Mouse (Mus musculus) lung, embryonic 15.5 days (tissue): ENCODE data around the gene Braf. TPM values are rescaled to one million over a fixed set of nuclear protein-coding genes. Genes with fewer than 3 reads are reported as not detected.
A peak's percentile ranks its signal among the peaks of the same experiment; 100 is the strongest.
"Not testable (repeated sequence)": the region's sequence is repeated elsewhere in the genome, so short reads cannot be mapped to it uniquely, and the experiment has no call there.

Experiments used
- ATAC-seq: fragments of 200-750 bp; cut with Nextera tagmentation; 2 replicates; pipeline ENCODE4 v1.8.0; 2017; ENCODE audit warnings: moderate number of reproducible peaks, borderline replicate concordance; ENCODE audit not compliant: low FRiP score, low TSS enrichment; ENCODE audit errors: extremely low read depth
- H3K27ac ChIP-seq: fragments of 300-500 bp; sonication (generic); 2 replicates; pipeline ENCODE4 v1.5.1; 2015; ENCODE audit warnings: moderate library complexity, mild to moderate bottlenecking, inconsistent platforms
- H3K27me3 ChIP-seq: fragments of 300-500 bp; sonication (generic); 2 replicates; pipeline ENCODE4 v1.6.1; 2015; ENCODE audit warnings: inconsistent platforms
- H3K36me3 ChIP-seq: fragments of 300-500 bp; sonication (generic); 2 replicates; pipeline ENCODE4 v1.6.1; 2015; ENCODE audit warnings: inconsistent platforms
- H3K4me1 ChIP-seq: fragments of 300-500 bp; sonication (generic); 2 replicates; pipeline ENCODE4 v1.6.1; 2015; ENCODE audit warnings: inconsistent platforms
- H3K4me2 ChIP-seq: fragments of 300-500 bp; sonication (generic); 2 replicates; pipeline ENCODE4 v1.6.1; 2015; ENCODE audit warnings: inconsistent platforms, mild to moderate bottlenecking, moderate library complexity
- H3K4me3 ChIP-seq: fragments of 300-500 bp; sonication (generic); 2 replicates; pipeline ENCODE4 v1.5.1; 2015; ENCODE audit warnings: mild to moderate bottlenecking, inconsistent platforms
- H3K9ac ChIP-seq: fragments of 300-500 bp; sonication (generic); 2 replicates; pipeline ENCODE4 v1.6.1; 2015; ENCODE audit warnings: inconsistent platforms
- H3K9me3 ChIP-seq: fragments of 300-500 bp; sonication (generic); 2 replicates; pipeline ENCODE4 v1.6.1; 2016; ENCODE audit warnings: inconsistent platforms
- WGBS: fragments of 180-500 bp; shearing (Covaris S2); methylation state at CpG from one replicate; pipeline ENCODE4 v1.1.7; 2015; 5-methylcytosine and 5-hydroxymethylcytosine counted together
- polyA plus RNA-seq: library from polyadenylated mRNA; unstranded; fragments of >200 nt; fragmentation: Nextera tagmentation; extraction: Ambion mirVana; gene quantifications from 2 replicates; pipeline ENCODE4 v1.2.1, GENCODE M21; 2015

The Braf gene
- 15.2 and 17.3 TPM in 2 replicates for polyA plus RNA-seq

- Histone ChIP-seq H3K27me3 (no peaks in the 10 kb centered on the region), H3K4me2 (peak within 1 kb of the TSS; percentile 77), H3K9ac (peak within 1 kb of the TSS; percentile 76), H3K4me3 (peak within 1 kb of the TSS; percentile 82), H3K9me3 (no peaks in the 10 kb centered on the region), H3K36me3 (no peaks in the 10 kb centered on the region), H3K27ac (peak within 1 kb of the TSS; percentile 96), H3K4me1 (peaks cover 28% of the 10 kb centered on the region)
- WGBS, result under 1% methylated on average over 52 of the region's 101 CpGs
- peak; percentile 92 for ATAC-seq
Observed at GRCm38 (mm10) chr6:39724866-39725711, at the start of gene Braf. Braf (minus strand) TSS chr6:39725463.

DNA sequence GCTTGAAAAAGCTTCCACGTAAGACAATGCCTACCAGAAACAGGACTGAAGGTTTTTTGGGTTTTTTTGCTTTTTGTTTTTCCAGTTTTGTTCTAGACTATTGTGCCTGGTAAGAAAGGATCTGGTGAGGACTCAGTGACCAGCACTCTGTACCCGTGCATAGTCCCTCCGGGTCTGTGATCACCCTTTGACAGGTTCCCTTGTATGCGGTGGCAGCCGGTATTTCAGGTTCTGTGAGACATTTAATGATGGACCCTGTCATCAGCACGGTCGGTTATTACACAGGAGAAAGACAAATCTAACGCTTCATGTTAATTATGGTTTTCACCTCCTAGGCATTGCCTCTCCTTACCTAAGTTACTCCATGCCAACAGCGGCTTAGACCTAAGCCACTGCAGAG, 49.8 kb upstream of the Braf start:
- Histone ChIP-seq H3K27ac (no peak overlapping the region), H3K9ac (no peak overlapping the region), H3K4me3 (no peak overlapping the region), H3K27me3 (no peaks in the 10 kb centered on the region), H3K36me3 (no peaks in the 10 kb centered on the region), H3K4me2 (no peak overlapping the region), H3K9me3 (no peaks in the 10 kb centered on the region), H3K4me1 (no peaks in the 10 kb centered on the region)
- ATAC-seq, result no peak
- WGBS, result 79% methylated on average over 9 of the region's 9 CpGs

- Histone ChIP-seq H3K9me3 (no peaks in the 10 kb centered on the region), H3K4me3 (no peak overlapping the region), H3K36me3 (no peaks in the 10 kb centered on the region), H3K4me2 (no peak overlapping the region), H3K9ac (no peak overlapping the region), H3K27ac (no peak overlapping the region), H3K27me3 (no peaks in the 10 kb centered on the region), H3K4me1 (no peaks in the 10 kb centered on the region)
- ATAC-seq, result no peak
- 90% methylated on average over 2 of the region's 2 CpGs for WGBS
Observed at GRCm38 (mm10) chr6:39757229-39757628, 32.0 kb upstream of the Braf start.

DNA sequence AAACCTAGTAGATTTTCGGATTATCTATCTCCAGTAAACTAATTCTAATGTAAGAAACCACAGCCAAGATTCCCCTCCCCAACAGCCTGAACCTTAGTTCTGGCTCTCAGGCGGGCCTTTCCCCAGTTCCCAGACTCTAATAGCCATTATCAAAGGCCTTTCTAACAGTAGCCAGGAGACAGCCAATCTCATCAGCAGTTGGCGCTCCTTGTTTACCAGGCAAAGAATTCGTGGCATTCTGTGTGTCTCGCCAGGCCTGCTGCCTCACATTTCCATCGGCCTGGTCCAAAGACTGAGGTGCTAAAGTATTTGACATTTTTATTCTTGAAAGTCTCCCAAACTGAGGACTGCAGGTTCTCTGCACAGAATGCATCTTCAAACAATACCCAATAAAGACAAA, 24.6 kb upstream of the Braf start:
- no peaks in the 10 kb centered on the region for H3K36me3 ChIP-seq
- H3K27me3 ChIP-seq, result no peaks in the 10 kb centered on the region
- no peak overlapping the region for H3K27ac ChIP-seq
- no peak for ATAC-seq
- no peaks in the 10 kb centered on the region for H3K9me3 ChIP-seq
- no peak overlapping the region for H3K9ac ChIP-seq
- no peak overlapping the region for H3K4me3 ChIP-seq
- no peaks in the 10 kb centered on the region for H3K4me1 ChIP-seq
- no peak overlapping the region for H3K4me2 ChIP-seq
- 17% methylated on average over 6 of the region's 6 CpGs for WGBS

DNA sequence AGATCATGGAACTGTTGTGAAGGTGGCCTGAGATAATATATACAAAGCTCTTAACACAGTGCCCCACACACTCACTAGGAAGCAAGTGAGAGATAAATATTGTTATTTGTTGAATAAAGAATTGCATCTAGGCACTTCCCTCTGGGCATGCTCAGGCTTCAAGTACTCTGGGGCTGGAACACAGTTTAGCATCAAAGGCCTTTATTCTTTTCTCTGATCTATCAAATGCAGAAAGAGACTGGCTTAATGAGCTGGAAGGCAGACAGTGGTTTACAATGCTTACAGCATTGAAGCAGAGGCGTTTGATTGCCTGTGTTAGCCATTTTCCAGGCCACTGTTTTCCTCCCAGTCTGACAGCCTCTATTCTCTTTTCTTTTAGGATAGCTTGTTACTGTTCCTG, 21.8 kb upstream of the Braf start:
- Histone ChIP-seq H3K4me2 (no peak overlapping the region), H3K27ac (no peak overlapping the region), H3K4me1 (no peaks in the 10 kb centered on the region), H3K27me3 (no peaks in the 10 kb centered on the region), H3K9me3 (no peaks in the 10 kb centered on the region), H3K4me3 (no peak overlapping the region), H3K9ac (no peak overlapping the region), H3K36me3 (no peaks in the 10 kb centered on the region)
- no peak for ATAC-seq
- 66% methylated on average over 1 of the region's 1 CpGs for WGBS

DNA sequence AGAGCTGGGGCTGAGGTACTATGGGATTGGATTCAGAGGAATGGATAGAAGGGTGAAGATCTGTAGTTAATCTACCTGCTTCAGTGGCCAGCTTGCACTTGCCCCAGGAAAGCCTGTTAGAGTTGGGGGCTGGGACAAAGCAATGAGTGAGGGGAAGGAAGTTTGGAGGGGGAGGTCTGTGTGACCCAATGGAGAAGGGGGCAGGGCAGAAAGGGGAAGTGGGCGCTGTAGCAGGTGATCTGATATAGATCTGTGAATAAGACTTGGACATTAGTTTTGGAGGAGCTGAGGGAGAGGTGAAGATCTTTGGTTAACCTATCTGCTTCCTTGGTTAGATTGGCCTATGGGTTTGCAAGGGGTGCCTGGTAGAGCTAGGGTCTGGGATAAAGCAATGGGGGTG, 20.2 kb upstream of the Braf start:
- no peaks in the 10 kb centered on the region for H3K36me3 ChIP-seq
- H3K4me2 ChIP-seq, result no peak overlapping the region
- WGBS, result 86% methylated on average over 1 of the region's 1 CpGs
- no peaks in the 10 kb centered on the region for H3K27me3 ChIP-seq
- H3K4me3 ChIP-seq, result no peak overlapping the region
- no peak overlapping the region for H3K27ac ChIP-seq
- H3K4me1 ChIP-seq, result no peaks in the 10 kb centered on the region
- H3K9ac ChIP-seq, result no peak overlapping the region
- ATAC-seq, result no peak
- H3K9me3 ChIP-seq, result no peaks in the 10 kb centered on the region

- not testable (repeated sequence) for H3K27me3 ChIP-seq, ATAC-seq, H3K36me3 ChIP-seq, H3K9me3 ChIP-seq, H3K4me3 ChIP-seq, H3K4me1 ChIP-seq, H3K9ac ChIP-seq, H3K4me2 ChIP-seq, H3K27ac ChIP-seq
- WGBS, result 90% methylated on average over 9 of the region's 9 CpGs
Observed at GRCm38 (mm10) chr6:39739698-39740097, 14.4 kb upstream of the Braf start.

- H3K9me3 ChIP-seq, result no peaks in the 10 kb centered on the region
- H3K4me1 ChIP-seq, result peaks cover 10% of the 10 kb centered on the region
- WGBS, result 72% methylated on average over 5 of the region's 5 CpGs
- no peaks in the 10 kb centered on the region for H3K27me3 ChIP-seq
- no peak overlapping the region for H3K27ac ChIP-seq
- no peaks in the 10 kb centered on the region for H3K36me3 ChIP-seq
- no peak overlapping the region for H3K4me3 ChIP-seq
- no peak overlapping the region for H3K4me2 ChIP-seq
- ATAC-seq, result no peak
- H3K9ac ChIP-seq, result no peak overlapping the region
Observed at GRCm38 (mm10) chr6:39728095-39728494, 2.8 kb upstream of the Braf start.

DNA sequence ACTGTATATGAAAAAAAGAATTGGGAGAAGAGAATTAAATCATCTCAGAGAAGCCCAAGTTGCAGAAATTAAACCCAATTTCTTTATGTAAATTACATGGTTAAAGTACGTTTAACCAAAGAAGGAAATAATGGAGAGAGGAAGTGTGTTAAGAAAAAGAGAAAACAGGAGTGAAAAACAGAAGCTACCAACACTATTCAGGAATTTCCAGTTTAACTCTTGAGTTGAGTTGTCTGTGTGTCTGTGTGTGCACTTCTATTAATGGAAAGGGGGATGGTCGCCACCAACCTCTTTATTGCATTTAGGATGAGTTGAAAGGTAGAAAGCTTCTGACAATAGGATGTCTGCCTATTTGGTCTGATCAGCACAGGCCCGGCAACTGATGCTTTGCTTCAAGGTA, 886 bp upstream of the Braf start:
- Histone ChIP-seq H3K9ac (no peak overlapping the region), H3K36me3 (no peaks in the 10 kb centered on the region), H3K27me3 (no peaks in the 10 kb centered on the region), H3K4me3 (no peak overlapping the region), H3K9me3 (no peaks in the 10 kb centered on the region), H3K4me2 (no peak overlapping the region), H3K4me1 (peaks cover 21% of the 10 kb centered on the region), H3K27ac (no peak overlapping the region)
- no peak for ATAC-seq
- whole genome bisulfite sequencing, result 73% methylated on average over 3 of the region's 3 CpGs

DNA sequence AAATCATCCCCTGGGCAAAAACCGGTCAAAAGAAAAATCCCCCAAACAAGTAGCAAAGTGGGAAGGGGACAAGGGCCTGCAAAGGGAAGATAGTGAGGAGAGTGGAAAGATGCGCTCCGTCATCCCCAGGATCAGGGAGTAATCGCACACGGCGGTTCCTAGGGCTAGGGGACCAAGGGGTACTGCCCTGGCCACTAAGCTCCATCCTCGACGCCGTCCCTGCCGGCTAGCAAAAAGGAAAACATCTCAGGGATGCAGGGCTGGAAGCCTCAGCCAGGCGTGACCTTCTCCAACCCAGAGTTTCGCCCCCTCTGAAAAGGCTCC, 759 bp downstream of the Braf start:
- H3K27me3 ChIP-seq, result no peaks in the 10 kb centered on the region
- under 1% methylated on average over 12 of the region's 12 CpGs for WGBS

DNA sequence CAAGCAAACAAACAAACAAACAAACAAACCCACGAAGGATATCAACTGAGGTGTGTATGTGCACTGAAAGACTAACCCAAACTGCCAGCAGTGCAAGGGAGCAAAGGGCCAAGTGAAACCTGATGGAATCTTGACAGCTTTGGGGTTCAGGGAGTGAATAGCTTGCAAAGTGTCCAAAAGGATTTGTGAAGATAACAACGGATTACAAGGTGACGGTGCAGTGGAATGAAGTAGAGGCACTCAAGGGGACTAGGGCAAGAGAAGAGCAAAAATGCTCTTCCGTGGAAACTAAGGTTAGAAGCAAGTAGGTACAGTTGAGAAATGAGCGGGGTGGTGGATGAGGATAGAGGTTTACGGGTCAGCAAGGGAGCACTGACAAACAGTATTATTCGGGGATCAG, 1.2 kb downstream of the Braf start:
- Histone ChIP-seq H3K27ac (no peak overlapping the region), H3K36me3 (no peaks in the 10 kb centered on the region), H3K4me1 (peaks cover 28% of the 10 kb centered on the region), H3K4me2 (peak overlapping the region; percentile 77), H3K4me3 (peak overlapping the region; percentile 82), H3K27me3 (no peaks in the 10 kb centered on the region), H3K9me3 (no peaks in the 10 kb centered on the region), H3K9ac (peak overlapping the region; percentile 76)
- ATAC-seq, result no peak
- 1% methylated on average over 7 of the region's 7 CpGs for WGBS

More for the DNA sequence above, 759 bp downstream of the Braf start:
- peak overlapping the region; percentile 96 for H3K27ac ChIP-seq
- 0 out of 2 replicates have a peak, but pooled peaks have one; percentile 55 for ATAC-seq
- H3K9me3 ChIP-seq, result no peaks in the 10 kb centered on the region
- peak overlapping the region; percentile 76 for H3K9ac ChIP-seq
- H3K4me3 ChIP-seq, result peak overlapping the region; percentile 82
- H3K4me1 ChIP-seq, result peaks cover 28% of the 10 kb centered on the region
- H3K36me3 ChIP-seq, result no peaks in the 10 kb centered on the region
- peak overlapping the region; percentile 77 for H3K4me2 ChIP-seq

DNA sequence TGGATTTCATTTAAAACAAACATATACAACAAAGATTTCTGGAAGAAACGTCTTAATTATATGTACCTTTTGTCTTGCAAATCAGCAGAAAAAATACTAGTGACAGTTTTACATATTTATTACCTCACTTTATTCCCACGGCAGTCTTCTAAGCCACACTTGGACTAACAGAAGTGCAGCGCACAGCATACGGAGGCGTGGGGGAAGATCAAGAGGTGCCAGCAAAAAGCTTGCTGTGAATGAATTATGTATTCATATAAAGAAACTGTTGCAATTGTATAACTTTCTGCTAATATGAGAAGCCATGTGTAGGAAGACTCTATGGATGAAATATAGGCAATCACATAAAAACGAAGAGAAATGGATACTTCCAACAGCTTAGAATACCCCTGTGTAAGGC, 6.7 kb downstream of the Braf start:
- H3K27me3 ChIP-seq, result no peaks in the 10 kb centered on the region
- no peak overlapping the region for H3K27ac ChIP-seq
- H3K4me3 ChIP-seq, result no peak overlapping the region
- H3K4me1 ChIP-seq, result peaks cover 23% of the 10 kb centered on the region
- no peak for ATAC-seq
- no peak overlapping the region for H3K4me2 ChIP-seq
- no peak overlapping the region for H3K9ac ChIP-seq
- no peaks in the 10 kb centered on the region for H3K9me3 ChIP-seq
- 85% methylated on average over 6 of the region's 6 CpGs for WGBS
- H3K36me3 ChIP-seq, result no peaks in the 10 kb centered on the region
